ENCODE assay signal across 9 mouse cellular contexts in the genomic region with DNA sequence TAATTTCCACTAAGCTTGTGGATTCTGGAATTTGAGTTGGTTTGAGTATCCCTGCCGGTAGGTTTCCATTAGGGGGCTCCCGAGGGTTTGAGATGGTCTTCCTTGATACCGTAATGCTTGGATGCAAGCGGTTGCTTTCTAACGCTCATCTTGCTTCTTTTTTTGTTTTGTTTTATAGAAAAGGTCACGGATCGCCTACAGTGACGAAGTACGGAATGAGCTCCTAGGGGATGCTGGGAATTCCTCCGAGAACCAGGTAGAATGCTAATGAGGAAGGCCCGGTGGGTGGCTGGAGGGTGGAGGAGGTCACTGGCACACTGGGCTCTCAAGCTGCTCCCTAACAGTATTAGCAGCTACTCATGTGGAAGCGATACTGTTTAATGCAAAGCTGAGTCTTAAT.
A peak's percentile ranks its signal among the peaks of the same experiment; 100 is the strongest.
DNase-seq lines count a peak whose midpoint lies in the region; ATAC-seq and TF ChIP-seq lines count a peak whose summit lies in the region.
"Had no signal": no experiment of that assay in that cellular context is flagged by ENCODE, and none has a peak within 500 bp of the region (broad histone marks: within the 10 kb centered on the region; RNA-seq: fewer than 3 reads in every experiment).

No protein-coding gene starts in this region.

- H3K9me3 ChIP-seq in embryonic facial prominence, embryonic 10.5 days, result no peaks in the 10 kb centered on the region
- H3K9me3 ChIP-seq in hindbrain, embryonic 13.5 days, result no peaks in the 10 kb centered on the region
- no peaks in the 10 kb centered on the region for H3K9me3 ChIP-seq in neural tube, embryonic 13.5 days
- no peaks in the 10 kb centered on the region for H3K9me3 ChIP-seq in intestine, postnatal 0 days (ENCODE audit: control insufficient read depth)
- H3K9me3 ChIP-seq in stomach, postnatal 0 days (ENCODE audit: control insufficient read depth, low read length), result no peaks in the 10 kb centered on the region

- TF ChIP-seq CTCF in intestine, postnatal 0 days (IDR thresholded peaks at IDR 0.05; ENCODE audit: low read depth), result no peak
- no peak for TF ChIP-seq CTCF in stomach, postnatal 0 days (IDR thresholded peaks at IDR 0.05; ENCODE audit: low read depth)

- ATAC-seq in hindbrain, embryonic 13.5 days (ENCODE audit: low FRiP score), result no peak
- ATAC-seq in neural tube, embryonic 13.5 days (ENCODE audit: low read depth), result peak; percentile 69; the same call in 1 of the 2 replicates
- no peak for ATAC-seq in intestine, postnatal 0 days
- ATAC-seq in stomach, postnatal 0 days (ENCODE audit: low FRiP score, low TSS enrichment), result no peak

- peak overlapping the region; percentile 40 for H3K4me3 ChIP-seq in embryonic facial prominence, embryonic 10.5 days
- H3K4me3 ChIP-seq in hindbrain, embryonic 13.5 days, result peak overlapping the region; percentile 21; the same call in 1 of the 2 replicates
- no peak overlapping the region for H3K4me3 ChIP-seq in neural tube, embryonic 13.5 days
- no peak overlapping the region for H3K4me3 ChIP-seq in intestine, postnatal 0 days (ENCODE audit: low read depth, low read length)
- H3K4me3 ChIP-seq in stomach, postnatal 0 days (ENCODE audit: low read depth, low read length), result no peak overlapping the region
- H3K4me3 ChIP-seq: erythroblast, embryonic 14.5 days had no signal

- no peaks in the 10 kb centered on the region for H3K27me3 ChIP-seq in embryonic facial prominence, embryonic 10.5 days (replicated peaks; ENCODE audit: low read depth, poor library complexity, severe bottlenecking)
- no peaks in the 10 kb centered on the region for H3K27me3 ChIP-seq in hindbrain, embryonic 13.5 days
- no peaks in the 10 kb centered on the region for H3K27me3 ChIP-seq in neural tube, embryonic 13.5 days
- H3K27me3 ChIP-seq in intestine, postnatal 0 days (replicated peaks; ENCODE audit: control insufficient read depth, insufficient read depth, low read length), result no peaks in the 10 kb centered on the region
- H3K27me3 ChIP-seq in stomach, postnatal 0 days (ENCODE audit: control insufficient read depth, insufficient read depth, low read length), result no peaks in the 10 kb centered on the region

- no peaks in the 10 kb centered on the region for H3K36me3 ChIP-seq in embryonic facial prominence, embryonic 10.5 days (replicated peaks)
- no peaks in the 10 kb centered on the region for H3K36me3 ChIP-seq in hindbrain, embryonic 13.5 days
- no peaks in the 10 kb centered on the region for H3K36me3 ChIP-seq in neural tube, embryonic 13.5 days
- H3K36me3 ChIP-seq in intestine, postnatal 0 days (ENCODE audit: control insufficient read depth, insufficient read depth), result peaks cover 9% of the 10 kb centered on the region; the same call in 1 of the 2 replicates
- H3K36me3 ChIP-seq in stomach, postnatal 0 days (ENCODE audit: control insufficient read depth, insufficient read depth, low read length), result no peaks in the 10 kb centered on the region

- no peak for TF ChIP-seq EP300 in stomach, postnatal 0 days (optimal IDR thresholded peaks at IDR 0.05)

- peak overlapping the region; percentile 43 for H3K4me2 ChIP-seq in hindbrain, embryonic 13.5 days
- peak overlapping the region; percentile 38 for H3K4me2 ChIP-seq in neural tube, embryonic 13.5 days
- no peak overlapping the region for H3K4me2 ChIP-seq in intestine, postnatal 0 days (replicated peaks; ENCODE audit: low read depth)
- H3K4me2 ChIP-seq in stomach, postnatal 0 days (replicated peaks; ENCODE audit: low read depth), result no peak overlapping the region

- peaks cover 33% of the 10 kb centered on the region for H3K4me1 ChIP-seq in embryonic facial prominence, embryonic 10.5 days
- H3K4me1 ChIP-seq in hindbrain, embryonic 13.5 days (replicated peaks), result peaks cover 24% of the 10 kb centered on the region
- H3K4me1 ChIP-seq in neural tube, embryonic 13.5 days (replicated peaks), result peaks cover 42% of the 10 kb centered on the region
- no peaks in the 10 kb centered on the region for H3K4me1 ChIP-seq in intestine, postnatal 0 days (replicated peaks; ENCODE audit: control insufficient read depth, insufficient read depth, low read length)
- no peaks in the 10 kb centered on the region for H3K4me1 ChIP-seq in stomach, postnatal 0 days (replicated peaks; ENCODE audit: control insufficient read depth, insufficient read depth)

- 11% methylated on average over 12 of the region's 12 CpGs for WGBS in embryonic facial prominence, embryonic 10.5 days
- 4% methylated on average over 12 of the region's 12 CpGs for WGBS in hindbrain, embryonic 13.5 days
- WGBS in neural tube, embryonic 13.5 days, result 12% methylated on average over 12 of the region's 12 CpGs
- 70% methylated on average over 12 of the region's 12 CpGs for WGBS in intestine, postnatal 0 days
- WGBS in stomach, postnatal 0 days, result 60% methylated on average over 12 of the region's 12 CpGs

- peak; percentile 19 for DNase-seq in kidney, postnatal 10 days
- no peak for DNase-seq in kidney, adult 18-20 months
- peak; percentile 40 for DNase-seq in embryonic facial prominence, embryonic 10.5 days (ENCODE audit: low spot score)
- DNase-seq in right cerebral cortex, postnatal 36 days (ENCODE audit: low spot score in 2 of 2), result no peak
- DNase-seq in stomach, postnatal 0 days (ENCODE audit: low spot score), result no peak

- H3K27ac ChIP-seq in embryonic facial prominence, embryonic 10.5 days (replicated peaks), result peak overlapping the region; percentile 41; the same call in 1 of the 2 replicates
- no peak overlapping the region for H3K27ac ChIP-seq in hindbrain, embryonic 13.5 days
- H3K27ac ChIP-seq in neural tube, embryonic 13.5 days (replicated peaks), result no peak overlapping the region
- no peak overlapping the region for H3K27ac ChIP-seq in intestine, postnatal 0 days (ENCODE audit: low read depth, low read length)
- H3K27ac ChIP-seq in stomach, postnatal 0 days (replicated peaks), result no peak overlapping the region

- H3K9ac ChIP-seq in hindbrain, embryonic 13.5 days, result no peak overlapping the region
- H3K9ac ChIP-seq in neural tube, embryonic 13.5 days, result no peak overlapping the region
- H3K9ac ChIP-seq in intestine, postnatal 0 days (ENCODE audit: low read depth, low read length), result no peak overlapping the region
- no peak overlapping the region for H3K9ac ChIP-seq in stomach, postnatal 0 days (ENCODE audit: low read length)

Comparison
In these comparisons a context has a peak if more than half of its experiments do, and no peak if none do; other contexts are left out.
1. DNase-seq: peak in kidney, postnatal 10 days (single experiment) and embryonic facial prominence, embryonic 10.5 days (single experiment); none in kidney, adult 18-20 months (single experiment), right cerebral cortex, postnatal 36 days (0 of 2) and stomach, postnatal 0 days (single experiment).
2. H3K4me3 ChIP-seq: peak in embryonic facial prominence, embryonic 10.5 days (single experiment) and hindbrain, embryonic 13.5 days (single experiment); none in neural tube, embryonic 13.5 days (single experiment), intestine, postnatal 0 days (single experiment) and stomach, postnatal 0 days (single experiment).
3. H3K4me2 ChIP-seq: peak in hindbrain, embryonic 13.5 days (single experiment) and neural tube, embryonic 13.5 days (single experiment); none in intestine, postnatal 0 days (single experiment) and stomach, postnatal 0 days (single experiment).